Mouse (Mus musculus): ENCODE data around the gene Gtpbp2. TPM values are rescaled to one million over a fixed set of nuclear protein-coding genes. Genes with fewer than 3 reads are reported as not detected.
A peak's percentile ranks its signal among the peaks of the same experiment; 100 is the strongest.

Gtpbp2 gene
- polyA plus RNA-seq, 1 experiment from 2014 or later, result 36.9 TPM

GRCm38 (mm10) chr17:46168768-46169167 is 7.9 kb downstream of the Gtpbp2 start:
- Histone ChIP-seq H3K4me3 (ENCODE audit: low read length) (no peak overlapping the region), H3K27ac (ENCODE audit: low read length) (no peak overlapping the region; the same call in 1 of the 2 replicates), H3K4me1 (ENCODE audit: control insufficient read depth, insufficient read depth, low read length) (peaks cover 10% of the 10 kb centered on the region), H3K4me2 (ENCODE audit: low read depth, low read length) (no peak overlapping the region), H3K9ac (ENCODE audit: low read length) (no peak overlapping the region), H3K36me3 (ENCODE audit: control insufficient read depth, insufficient read depth) (peaks cover 81% of the 10 kb centered on the region), H3K9me3 (replicated peaks; ENCODE audit: control insufficient read depth, low read length) (no peaks in the 10 kb centered on the region), H3K27me3 (ENCODE audit: control insufficient read depth, insufficient read depth, low read length) (no peaks in the 10 kb centered on the region)
- ATAC-seq (replicated peaks; ENCODE audit: extremely low read depth, insufficient read depth, low FRiP score), result no peak
- 65% methylated on average over 5 of the region's 5 CpGs for WGBS

- no peak for ATAC-seq (replicated peaks; ENCODE audit: extremely low read depth, insufficient read depth, low FRiP score)
- no peaks in the 10 kb centered on the region for H3K27me3 ChIP-seq (ENCODE audit: control insufficient read depth, insufficient read depth, low read length)
- H3K4me3 ChIP-seq (ENCODE audit: low read length), result no peak overlapping the region
- H3K4me2 ChIP-seq (ENCODE audit: low read depth, low read length), result no peak overlapping the region
- no peak overlapping the region for H3K9ac ChIP-seq (ENCODE audit: low read length)
- no peaks in the 10 kb centered on the region for H3K9me3 ChIP-seq (replicated peaks; ENCODE audit: control insufficient read depth, low read length)
- no peak overlapping the region for H3K27ac ChIP-seq (ENCODE audit: low read length)
- peaks cover 67% of the 10 kb centered on the region for H3K36me3 ChIP-seq (ENCODE audit: control insufficient read depth, insufficient read depth)
- H3K4me1 ChIP-seq (ENCODE audit: control insufficient read depth, insufficient read depth, low read length), result peaks cover 10% of the 10 kb centered on the region
- 77% methylated on average over 3 of the region's 3 CpGs for WGBS
Measured at GRCm38 (mm10) chr17:46170538-46170937, 9.7 kb downstream of the Gtpbp2 start.

GRCm38 (mm10) chr17:46182273-46182672 is 21.4 kb downstream of the Gtpbp2 start:
- WGBS, result 84% methylated on average over 4 of the region's 4 CpGs
- H3K9ac ChIP-seq (ENCODE audit: low read length), result no peak overlapping the region
- peaks cover 58% of the 10 kb centered on the region for H3K36me3 ChIP-seq (ENCODE audit: control insufficient read depth, insufficient read depth)
- ATAC-seq (replicated peaks; ENCODE audit: extremely low read depth, insufficient read depth, low FRiP score), result no peak
- H3K4me1 ChIP-seq (ENCODE audit: control insufficient read depth, insufficient read depth, low read length), result no peaks in the 10 kb centered on the region
- no peak overlapping the region for H3K27ac ChIP-seq (ENCODE audit: low read length)
- H3K27me3 ChIP-seq (ENCODE audit: control insufficient read depth, insufficient read depth, low read length), result no peaks in the 10 kb centered on the region
- no peaks in the 10 kb centered on the region for H3K9me3 ChIP-seq (replicated peaks; ENCODE audit: control insufficient read depth, low read length)
- no peak overlapping the region for H3K4me3 ChIP-seq (ENCODE audit: low read length)
- H3K4me2 ChIP-seq (ENCODE audit: low read depth, low read length), result no peak overlapping the region

- WGBS, result 90% methylated on average over 2 of the region's 2 CpGs
- no peak overlapping the region for H3K9ac ChIP-seq (ENCODE audit: low read length)
- H3K9me3 ChIP-seq (replicated peaks; ENCODE audit: control insufficient read depth, low read length), result no peaks in the 10 kb centered on the region
- no peak overlapping the region for H3K4me3 ChIP-seq (ENCODE audit: low read length)
- H3K36me3 ChIP-seq (ENCODE audit: control insufficient read depth, insufficient read depth), result peaks cover 53% of the 10 kb centered on the region
- ATAC-seq (replicated peaks; ENCODE audit: extremely low read depth, insufficient read depth, low FRiP score), result no peak
- no peak overlapping the region for H3K4me2 ChIP-seq (ENCODE audit: low read depth, low read length)
- no peaks in the 10 kb centered on the region for H3K4me1 ChIP-seq (ENCODE audit: control insufficient read depth, insufficient read depth, low read length)
- H3K27me3 ChIP-seq (ENCODE audit: control insufficient read depth, insufficient read depth, low read length), result no peaks in the 10 kb centered on the region
- no peak overlapping the region for H3K27ac ChIP-seq (ENCODE audit: low read length)
Measured at GRCm38 (mm10) chr17:46188829-46189228, 28.0 kb downstream of the Gtpbp2 start.

GRCm38 (mm10) chr17:46201151-46201550 is 40.3 kb downstream of the Gtpbp2 start:
- H3K27ac ChIP-seq (ENCODE audit: low read length), result no peak overlapping the region
- no peaks in the 10 kb centered on the region for H3K27me3 ChIP-seq (ENCODE audit: control insufficient read depth, insufficient read depth, low read length)
- peaks cover 34% of the 10 kb centered on the region for H3K36me3 ChIP-seq (ENCODE audit: control insufficient read depth, insufficient read depth)
- H3K9ac ChIP-seq (ENCODE audit: low read length), result peak overlapping the region; percentile 88
- peaks cover 30% of the 10 kb centered on the region for H3K4me1 ChIP-seq (ENCODE audit: control insufficient read depth, insufficient read depth, low read length)
- H3K4me2 ChIP-seq (ENCODE audit: low read depth, low read length), result peak overlapping the region; percentile 72
- peak overlapping the region; percentile 95 for H3K4me3 ChIP-seq (ENCODE audit: low read length)
- WGBS, result 56% methylated on average over 6 of the region's 6 CpGs
- ATAC-seq (replicated peaks; ENCODE audit: extremely low read depth, insufficient read depth, low FRiP score), result no peak
- H3K9me3 ChIP-seq (replicated peaks; ENCODE audit: control insufficient read depth, low read length), result no peaks in the 10 kb centered on the region

- no peaks in the 10 kb centered on the region for H3K27me3 ChIP-seq (ENCODE audit: control insufficient read depth, insufficient read depth, low read length)
- peak within 1 kb of the TSS; percentile 95 for H3K4me3 ChIP-seq (ENCODE audit: low read length)
- peaks cover 30% of the 10 kb centered on the region for H3K4me1 ChIP-seq (ENCODE audit: control insufficient read depth, insufficient read depth, low read length)
- no peaks in the 10 kb centered on the region for H3K9me3 ChIP-seq (replicated peaks; ENCODE audit: control insufficient read depth, low read length)
- peaks cover 36% of the 10 kb centered on the region for H3K36me3 ChIP-seq (ENCODE audit: control insufficient read depth, insufficient read depth)
- H3K9ac ChIP-seq (ENCODE audit: low read length), result peak within 1 kb of the TSS; percentile 93
- under 1% methylated on average over 66 of the region's 66 CpGs for WGBS
- peak within 1 kb of the TSS; percentile 92 for H3K4me2 ChIP-seq (ENCODE audit: low read depth, low read length)
- peak within 1 kb of the TSS; percentile 91 for H3K27ac ChIP-seq (ENCODE audit: low read length)
- peak; percentile 94 for ATAC-seq (replicated peaks; ENCODE audit: extremely low read depth, insufficient read depth, low FRiP score)
Measured at GRCm38 (mm10) chr17:46202421-46203071, 41.7 kb downstream of the Gtpbp2 start, which contains the start of the genes Polh and Xpo5. TSS of gene Polh (minus strand) at chr17:46202645. TSS of gene Xpo5 (plus strand) at chr17:46202782.

- Histone ChIP-seq H3K27ac (ENCODE audit: low read length) (peak overlapping the region; percentile 64), H3K4me3 (ENCODE audit: low read length) (peak overlapping the region; percentile 95), H3K9me3 (replicated peaks; ENCODE audit: control insufficient read depth, low read length) (no peaks in the 10 kb centered on the region), H3K9ac (ENCODE audit: low read length) (peak overlapping the region; percentile 93), H3K4me2 (ENCODE audit: low read depth, low read length) (peak overlapping the region; percentile 92), H3K36me3 (ENCODE audit: control insufficient read depth, insufficient read depth) (peaks cover 37% of the 10 kb centered on the region), H3K27me3 (ENCODE audit: control insufficient read depth, insufficient read depth, low read length) (no peaks in the 10 kb centered on the region), H3K4me1 (ENCODE audit: control insufficient read depth, insufficient read depth, low read length) (peaks cover 30% of the 10 kb centered on the region)
- WGBS, result under 1% methylated on average over 20 of the region's 20 CpGs
- ATAC-seq (replicated peaks; ENCODE audit: extremely low read depth, insufficient read depth, low FRiP score), result peak; percentile 23; the same call in 1 of the 2 replicates
Measured at GRCm38 (mm10) chr17:46203078-46203477, 42.2 kb downstream of the Gtpbp2 start.

GRCm38 (mm10) chr17:46206676-46207075 is 45.8 kb downstream of the Gtpbp2 start:
- Histone ChIP-seq H3K4me3 (ENCODE audit: low read length) (no peak overlapping the region), H3K4me2 (ENCODE audit: low read depth, low read length) (no peak overlapping the region), H3K27ac (ENCODE audit: low read length) (no peak overlapping the region), H3K9ac (ENCODE audit: low read length) (no peak overlapping the region), H3K9me3 (replicated peaks; ENCODE audit: control insufficient read depth, low read length) (no peaks in the 10 kb centered on the region), H3K27me3 (ENCODE audit: control insufficient read depth, insufficient read depth, low read length) (no peaks in the 10 kb centered on the region), H3K36me3 (ENCODE audit: control insufficient read depth, insufficient read depth) (peaks cover 53% of the 10 kb centered on the region), H3K4me1 (ENCODE audit: control insufficient read depth, insufficient read depth, low read length) (peaks cover 17% of the 10 kb centered on the region)
- no peak for ATAC-seq (replicated peaks; ENCODE audit: extremely low read depth, insufficient read depth, low FRiP score)

- no peak overlapping the region for H3K27ac ChIP-seq (ENCODE audit: low read length)
- H3K4me1 ChIP-seq (ENCODE audit: control insufficient read depth, insufficient read depth, low read length), result no peaks in the 10 kb centered on the region
- H3K4me3 ChIP-seq (ENCODE audit: low read length), result no peak overlapping the region
- no peak overlapping the region for H3K4me2 ChIP-seq (ENCODE audit: low read depth, low read length)
- WGBS, result 82% methylated on average over 3 of the region's 3 CpGs
- H3K27me3 ChIP-seq (ENCODE audit: control insufficient read depth, insufficient read depth, low read length), result no peaks in the 10 kb centered on the region
- no peaks in the 10 kb centered on the region for H3K9me3 ChIP-seq (replicated peaks; ENCODE audit: control insufficient read depth, low read length)
- no peak for ATAC-seq (replicated peaks; ENCODE audit: extremely low read depth, insufficient read depth, low FRiP score)
- H3K36me3 ChIP-seq (ENCODE audit: control insufficient read depth, insufficient read depth), result peaks cover 67% of the 10 kb centered on the region
- H3K9ac ChIP-seq (ENCODE audit: low read length), result no peak overlapping the region
Measured at GRCm38 (mm10) chr17:46210550-46210949, 49.7 kb downstream of the Gtpbp2 start.
